ENCODE assay signal across 8 mouse cellular contexts in the genomic region with DNA sequence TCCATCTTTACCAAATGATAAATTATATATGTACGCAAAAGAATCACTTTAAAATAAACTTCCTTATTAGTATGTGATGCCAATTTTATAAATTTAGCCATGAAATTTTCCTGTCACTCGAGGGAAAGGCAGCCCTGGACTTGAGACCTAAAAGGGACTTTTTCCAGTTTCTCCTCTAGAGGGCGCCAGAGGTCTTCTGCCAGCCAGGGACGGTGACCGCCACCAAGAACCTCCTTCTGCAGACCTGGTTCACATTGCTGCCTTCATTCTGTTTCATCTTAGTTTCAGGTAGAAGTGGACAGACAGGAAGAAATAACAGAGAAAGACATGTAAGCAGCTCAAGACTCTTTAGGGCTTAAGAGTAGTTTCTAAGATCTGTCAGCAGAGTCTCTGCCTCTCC. TPM values are rescaled to one million over a fixed set of nuclear protein-coding genes. Genes with fewer than 3 reads are reported as not detected.
A peak's percentile ranks its signal among the peaks of the same experiment; 100 is the strongest.
DNase-seq lines count a peak whose midpoint lies in the region; ATAC-seq and TF ChIP-seq lines count a peak whose summit lies in the region.

No protein-coding gene starts in this region.

- no peaks in the 10 kb centered on the region for H3K79me2 ChIP-seq in CH12.LX (replicated peaks; ENCODE audit: control insufficient read depth, extremely low read depth, insufficient read depth, poor library complexity, severe bottlenecking)

- 0% methylated on average over 5 of the region's 5 CpGs for WGBS in embryonic facial prominence, embryonic 11.5 days
- WGBS in heart, embryonic 15.5 days: under 1% methylated on average over 5 of the region's 5 CpGs
- WGBS in kidney, postnatal 0 days: under 1% methylated on average over 5 of the region's 5 CpGs
- WGBS in liver, postnatal 0 days (ENCODE audit: insufficient replicate concordance): 2% methylated on average over 5 of the region's 5 CpGs
- WGBS in neural tube, embryonic 15.5 days: under 1% methylated on average over 5 of the region's 5 CpGs

- no peak for ATAC-seq in embryonic facial prominence, embryonic 11.5 days (replicated peaks; ENCODE audit: insufficient number of reproducible peaks, low FRiP score, low TSS enrichment, low read depth)
- no peak for ATAC-seq in heart, embryonic 15.5 days (replicated peaks; ENCODE audit: insufficient number of reproducible peaks, insufficient read depth, low FRiP score, low read depth)
- no peak for ATAC-seq in kidney, postnatal 0 days (replicated peaks; ENCODE audit: low FRiP score, low read depth)
- ATAC-seq in liver, postnatal 0 days: no peak
- peak; percentile 89 for ATAC-seq in neural tube, embryonic 15.5 days (ENCODE audit: low FRiP score)

- H3K27me3 ChIP-seq in CH12.LX (replicated peaks): no peaks in the 10 kb centered on the region
- H3K27me3 ChIP-seq in embryonic facial prominence, embryonic 11.5 days (ENCODE audit: control insufficient read depth, insufficient read depth, low read length): no peaks in the 10 kb centered on the region
- no peaks in the 10 kb centered on the region for H3K27me3 ChIP-seq in heart, embryonic 15.5 days
- no peaks in the 10 kb centered on the region for H3K27me3 ChIP-seq in kidney, postnatal 0 days (ENCODE audit: insufficient read depth, low read length)
- H3K27me3 ChIP-seq in liver, postnatal 0 days (ENCODE audit: insufficient read depth, low read length): no peaks in the 10 kb centered on the region
- H3K27me3 ChIP-seq in neural tube, embryonic 15.5 days (replicated peaks): peaks cover 24% of the 10 kb centered on the region

- DNase-seq in CH12.LX (ENCODE audit: extremely low read depth): peak; percentile 71
- peak; percentile 85 for DNase-seq in adrenal gland, postnatal 14 days
- DNase-seq in embryonic facial prominence, embryonic 11.5 days (ENCODE audit: low spot score): peak; percentile 83
- peak; percentile 91 for DNase-seq in kidney, postnatal 0 days (ENCODE audit: low spot score)
- peak; percentile 64 for DNase-seq in liver, postnatal 0 days
- DNase-seq in thymus, postnatal 4 days: peak; percentile 70

- TF ChIP-seq RAD21 in CH12.LX (IDR thresholded peaks at IDR 0.05; ENCODE audit: low read depth, low read length): peak; percentile 93

- peaks cover 2% of the 10 kb centered on the region for H3K9me3 ChIP-seq in CH12.LX (replicated peaks; ENCODE audit: low read length)
- H3K9me3 ChIP-seq in embryonic facial prominence, embryonic 11.5 days (replicated peaks; ENCODE audit: control insufficient read depth, low read length): no peaks in the 10 kb centered on the region
- no peaks in the 10 kb centered on the region for H3K9me3 ChIP-seq in heart, embryonic 15.5 days (replicated peaks)
- H3K9me3 ChIP-seq in kidney, postnatal 0 days (replicated peaks; ENCODE audit: low read length): no peaks in the 10 kb centered on the region
- H3K9me3 ChIP-seq in liver, postnatal 0 days (ENCODE audit: low read length): no peaks in the 10 kb centered on the region
- no peaks in the 10 kb centered on the region for H3K9me3 ChIP-seq in neural tube, embryonic 15.5 days (replicated peaks)

- in situ Hi-C loops in CH12.LX (cut with MboI; ENCODE audit: low pct_ligation_motif_present, low pct_unique_long_range_greater_than_20kb, low sequenced_read_pairs): loop anchor here (5.0 to 25.0 kb wide), 4 partner anchors 131 to 531 kb away; no protein-coding TSS in a partner anchor

- TF ChIP-seq POLR2A in CH12.LX (IDR thresholded peaks at IDR 0.05; ENCODE audit: low read depth, low read length): no peak

- H3K4me2 ChIP-seq in CH12.LX (ENCODE audit: insufficient read depth, low read depth, poor library complexity, severe bottlenecking): peak overlapping the region; percentile 85; the same call in 1 of the 2 replicates
- H3K4me2 ChIP-seq in embryonic facial prominence, embryonic 11.5 days (ENCODE audit: low read depth, low read length): no peak overlapping the region
- no peak overlapping the region for H3K4me2 ChIP-seq in heart, embryonic 15.5 days
- H3K4me2 ChIP-seq in kidney, postnatal 0 days (ENCODE audit: low read length): no peak overlapping the region
- no peak overlapping the region for H3K4me2 ChIP-seq in liver, postnatal 0 days (ENCODE audit: low read depth, low read length)
- no peak overlapping the region for H3K4me2 ChIP-seq in neural tube, embryonic 15.5 days

- H3K9ac ChIP-seq in CH12.LX (ENCODE audit: insufficient read depth, low read depth): no peak overlapping the region
- H3K9ac ChIP-seq in embryonic facial prominence, embryonic 11.5 days (replicated peaks; ENCODE audit: low read length): no peak overlapping the region
- no peak overlapping the region for H3K9ac ChIP-seq in heart, embryonic 15.5 days
- no peak overlapping the region for H3K9ac ChIP-seq in kidney, postnatal 0 days (ENCODE audit: low read depth, low read length)
- H3K9ac ChIP-seq in liver, postnatal 0 days (replicated peaks): no peak overlapping the region
- H3K9ac ChIP-seq in neural tube, embryonic 15.5 days (replicated peaks): no peak overlapping the region

- no peak for TF ChIP-seq EP300 in CH12.LX (IDR thresholded peaks at IDR 0.05; ENCODE audit: low read length)
- TF ChIP-seq EP300 in liver, postnatal 0 days (IDR thresholded peaks at IDR 0.05; ENCODE audit: low read depth): no peak

- H3K4me3 ChIP-seq in CH12.LX (replicated peaks in 1 of 3; ENCODE audit: low read depth in 2 of 3, low read length in 2 of 3, poor library complexity in 1 of 3): no peak overlapping the region
- no peak overlapping the region for H3K4me3 ChIP-seq in embryonic facial prominence, embryonic 11.5 days (ENCODE audit: low read depth, low read length)
- no peak overlapping the region for H3K4me3 ChIP-seq in heart, embryonic 15.5 days
- no peak overlapping the region for H3K4me3 ChIP-seq in kidney, postnatal 0 days (replicated peaks; ENCODE audit: low read depth, low read length)
- no peak overlapping the region for H3K4me3 ChIP-seq in liver, postnatal 0 days (ENCODE audit: low read depth, low read length)
- no peak overlapping the region for H3K4me3 ChIP-seq in neural tube, embryonic 15.5 days (replicated peaks)

- H3K27ac ChIP-seq in CH12.LX (ENCODE audit: insufficient read depth, low read depth): no peak overlapping the region
- no peak overlapping the region for H3K27ac ChIP-seq in embryonic facial prominence, embryonic 11.5 days (replicated peaks; ENCODE audit: low read depth, low read length)
- H3K27ac ChIP-seq in heart, embryonic 15.5 days: peak overlapping the region; percentile 47; the same call in 1 of the 2 replicates
- H3K27ac ChIP-seq in kidney, postnatal 0 days: no peak overlapping the region
- H3K27ac ChIP-seq in liver, postnatal 0 days (ENCODE audit: low read depth): no peak overlapping the region
- H3K27ac ChIP-seq in neural tube, embryonic 15.5 days (replicated peaks): no peak overlapping the region

- dilution Hi-C loops in CH12.LX (cut with MboI; ENCODE audit: extremely low pct_ligation_motif_present, extremely low pct_unique_long_range_greater_than_20kb, low sequenced_read_pairs): no loop called here

- H3K36me3 ChIP-seq in CH12.LX (replicated peaks in 1 of 2; ENCODE audit: control insufficient read depth in 1 of 2, insufficient read depth in 1 of 2, low read length in 1 of 2): no peaks in the 10 kb centered on the region
- H3K36me3 ChIP-seq in embryonic facial prominence, embryonic 11.5 days (replicated peaks; ENCODE audit: control insufficient read depth, insufficient read depth, low read depth, low read length): no peaks in the 10 kb centered on the region
- no peaks in the 10 kb centered on the region for H3K36me3 ChIP-seq in heart, embryonic 15.5 days
- H3K36me3 ChIP-seq in kidney, postnatal 0 days (ENCODE audit: insufficient read depth, low read length): no peaks in the 10 kb centered on the region
- no peaks in the 10 kb centered on the region for H3K36me3 ChIP-seq in liver, postnatal 0 days (replicated peaks; ENCODE audit: insufficient read depth, low read length)
- H3K36me3 ChIP-seq in neural tube, embryonic 15.5 days: no peaks in the 10 kb centered on the region

- TF ChIP-seq CTCF in CH12.LX (conservative IDR thresholded peaks at IDR 0.05 in 1 of 2, IDR thresholded peaks at IDR 0.05 in 1 of 2; ENCODE audit: low read depth in 2 of 2, low read length in 2 of 2): peak; percentile 74 to 92
- peak; percentile 99 for TF ChIP-seq CTCF in kidney, postnatal 0 days (IDR thresholded peaks at IDR 0.05; ENCODE audit: low read depth)
- TF ChIP-seq CTCF in liver, postnatal 0 days (IDR thresholded peaks at IDR 0.05; ENCODE audit: low read depth): peak; percentile 95

- H3K4me1 ChIP-seq in CH12.LX (ENCODE audit: control insufficient read depth in 1 of 2, insufficient read depth in 2 of 2): peaks cover 3 to 5% of the 10 kb centered on the region in 2 experiments; a peak in 3 of 4 replicates
- no peaks in the 10 kb centered on the region for H3K4me1 ChIP-seq in embryonic facial prominence, embryonic 11.5 days (ENCODE audit: control insufficient read depth, insufficient read depth, low read length)
- H3K4me1 ChIP-seq in heart, embryonic 15.5 days (replicated peaks): peaks cover 27% of the 10 kb centered on the region
- peaks cover 23% of the 10 kb centered on the region; the same call in 1 of the 2 replicates for H3K4me1 ChIP-seq in kidney, postnatal 0 days (replicated peaks; ENCODE audit: insufficient read depth, low read length)
- H3K4me1 ChIP-seq in liver, postnatal 0 days (ENCODE audit: insufficient read depth): peaks cover 9% of the 10 kb centered on the region
- H3K4me1 ChIP-seq in neural tube, embryonic 15.5 days: peaks cover 19% of the 10 kb centered on the region

TF ChIP-seq in CH12.LX, 34 proteins besides CTCF, POLR2A, EP300 and RAD21:
- peak; percentile 62 for TF ChIP-seq ZC3H11A (IDR thresholded peaks at IDR 0.05; ENCODE audit: low read depth, low read length)
- TF ChIP-seq SMC3 (IDR thresholded peaks at IDR 0.05; ENCODE audit: low read depth, low read length): peak; percentile 83
- TF ChIP-seq ZNF384 (IDR thresholded peaks at IDR 0.05; ENCODE audit: low read depth, low read length): no peak

RNA-seq across cellular contexts. Expression of gene Nid2, which starts 44.6 kb away (rescaled TPM):
- total RNA-seq in CH12.LX (2012; rRNA removed) (2.1 and 2.2 TPM in 2 replicates), CH12.LX (2014; rRNA removed) (0.58 and 0.80 TPM in 2 replicates)
- 1.3 and 1.5 TPM in 2 replicates for polyA plus RNA-seq in CH12.LX (2012; ENCODE audit: insufficient read length, low read depth)
- total RNA-seq in adrenal gland, postnatal 14 days (2021): 44.7 and 46.2 TPM in 2 replicates
- polyA plus RNA-seq in embryonic facial prominence, embryonic 11.5 days (2014; fragmentation: Nextera tagmentation; extraction: Ambion mirVana): 46.1 and 50.6 TPM in 2 replicates
- polyA plus RNA-seq in heart, embryonic 15.5 days (2015; fragmentation: Nextera tagmentation; extraction: Ambion mirVana): 84.4 and 116 TPM in 2 replicates
- 65.3 and 71.0 TPM in 2 replicates for polyA plus RNA-seq in kidney, postnatal 0 days (2015; fragmentation: Nextera tagmentation; extraction: Ambion mirVana)
- polyA plus RNA-seq in liver, postnatal 0 days (2015; fragmentation: Nextera tagmentation; extraction: Ambion mirVana): 4.9 and 5.9 TPM in 2 replicates
- 37.9 and 47.4 TPM in 2 replicates for polyA plus RNA-seq in neural tube, embryonic 15.5 days (2015; fragmentation: Nextera tagmentation; extraction: Ambion mirVana)
